Mouse (Mus musculus): ENCODE data around the gene Uck2. TPM values are rescaled to one million over a fixed set of nuclear protein-coding genes. Genes with fewer than 3 reads are reported as not detected.

Gene Uck2
- total RNA-seq (2021), result 10 to 100 TPM; 51.6 to 53.4 TPM
- long read RNA-seq, experiment 1, full-length matches to known transcripts, result 15 of 46 reads
- long read RNA-seq, experiment 1, partial matches to known transcripts, result 5 of 46 reads
- long read RNA-seq, experiment 1, other reads (novel, unspliced or antisense), result 26 of 46 reads
- long read RNA-seq, experiment 2, full-length matches to known transcripts, result 7 of 18 reads
- long read RNA-seq, experiment 2, partial matches to known transcripts, result 3 of 18 reads
- long read RNA-seq, experiment 2, other reads (novel, unspliced or antisense), result 8 of 18 reads

DNA sequence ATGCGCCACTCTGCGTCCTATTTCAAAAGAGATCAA, at the start of gene Uck2:
Uck2 (minus strand) TSS at position 1 of the 36 bp plus-strand sequence.
- DNase-seq, result no peak

DNA sequence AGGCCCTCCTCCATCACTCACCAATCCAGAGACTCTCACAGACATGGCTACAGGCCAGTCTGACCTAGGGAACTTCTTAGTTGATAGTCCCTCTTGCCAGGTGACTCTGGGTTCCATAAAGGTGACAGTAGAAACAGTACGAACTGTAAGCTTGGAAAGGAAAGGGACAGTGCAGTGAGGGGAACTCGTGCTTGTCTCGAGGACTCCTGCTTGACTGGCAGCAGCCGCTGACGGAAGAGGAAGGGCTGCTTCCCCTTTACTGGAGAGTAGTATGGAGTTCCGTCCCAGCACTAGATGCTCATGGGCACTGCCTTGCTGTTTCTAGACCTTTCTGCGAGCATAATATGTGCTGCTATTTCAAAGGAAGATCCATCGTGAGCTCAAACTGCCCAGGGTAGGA, 46.0 kb upstream of the Uck2 start:
- no peak for DNase-seq

GRCm38 (mm10) chr1:167328776-167329175, 43.7 kb upstream of the Uck2 start:
- no peak for DNase-seq

GRCm38 (mm10) chr1:167321691-167322090, 36.6 kb upstream of the Uck2 start:
- peak; percentile 39 for DNase-seq

DNA sequence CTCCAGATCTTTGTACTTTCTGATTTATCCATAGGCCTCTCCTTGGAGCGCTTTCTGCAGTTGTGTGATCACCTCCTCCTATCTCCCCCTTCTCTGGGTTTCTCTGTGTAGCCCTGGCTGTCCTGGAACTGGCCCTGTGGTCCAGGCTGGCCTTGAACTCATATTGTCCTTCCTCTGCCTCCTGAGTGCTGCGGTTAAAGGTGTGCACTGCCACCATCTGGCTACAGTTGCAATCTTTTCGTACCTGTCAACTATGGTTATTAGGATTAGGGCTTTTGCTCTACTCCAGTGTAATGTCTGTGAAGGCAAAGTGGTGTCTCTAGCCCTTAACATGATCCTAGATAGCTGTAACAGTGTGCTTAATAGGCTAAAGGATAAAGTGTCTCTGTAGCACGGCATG, 28.1 kb upstream of the Uck2 start:
- no peak for DNase-seq

- no peak for DNase-seq
These were observed 27.2 kb upstream of the Uck2 start for GRCm38 (mm10) chr1:167312367-167312766.

DNA sequence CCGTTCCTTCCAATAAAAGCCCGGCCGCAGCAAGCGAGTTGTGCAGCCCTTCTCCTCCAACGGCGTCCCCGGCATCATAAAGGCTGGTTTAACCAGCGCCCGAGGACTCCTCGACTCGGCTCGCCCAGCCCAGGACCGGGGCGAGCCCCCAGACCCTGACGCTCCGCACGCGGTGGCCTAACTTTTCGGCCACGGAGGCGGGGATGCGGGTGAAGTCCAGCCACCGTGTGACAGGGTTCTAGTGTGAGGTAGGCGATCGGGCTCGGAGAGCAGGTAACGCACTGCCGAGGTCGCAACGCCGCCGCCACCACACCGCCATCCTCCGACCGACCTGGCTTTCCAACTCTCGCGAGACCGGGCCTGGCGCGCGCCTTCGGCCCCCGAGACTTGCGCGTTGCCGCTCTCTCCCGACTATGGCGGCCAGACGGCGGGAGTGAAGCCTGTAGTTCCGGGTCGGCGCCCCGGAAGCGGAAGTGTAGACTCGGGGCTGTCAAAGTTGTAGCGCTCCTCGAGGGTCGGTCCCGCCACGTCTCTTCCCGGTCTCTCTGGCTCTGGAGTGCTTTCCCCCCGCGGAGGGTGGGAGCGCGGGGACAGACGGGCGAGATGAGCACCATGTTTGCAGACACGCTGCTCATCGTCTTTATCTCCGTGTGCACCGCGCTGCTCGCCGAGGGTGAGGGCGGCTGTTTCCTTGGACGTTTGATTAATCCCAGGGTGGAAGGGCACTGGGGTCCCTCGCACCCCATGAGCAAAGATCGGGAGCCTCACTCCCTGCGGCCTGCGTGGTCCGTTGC, 23.3 kb upstream of the Uck2 start, which contains the start of gene Tmco1:
Tmco1 (plus strand) TSS at position 118 of the 794 bp plus-strand sequence.
- peak; percentile 99 for DNase-seq

GRCm38 (mm10) chr1:167307674-167308073, 22.6 kb upstream of the Uck2 start:
- no peak for DNase-seq

DNA sequence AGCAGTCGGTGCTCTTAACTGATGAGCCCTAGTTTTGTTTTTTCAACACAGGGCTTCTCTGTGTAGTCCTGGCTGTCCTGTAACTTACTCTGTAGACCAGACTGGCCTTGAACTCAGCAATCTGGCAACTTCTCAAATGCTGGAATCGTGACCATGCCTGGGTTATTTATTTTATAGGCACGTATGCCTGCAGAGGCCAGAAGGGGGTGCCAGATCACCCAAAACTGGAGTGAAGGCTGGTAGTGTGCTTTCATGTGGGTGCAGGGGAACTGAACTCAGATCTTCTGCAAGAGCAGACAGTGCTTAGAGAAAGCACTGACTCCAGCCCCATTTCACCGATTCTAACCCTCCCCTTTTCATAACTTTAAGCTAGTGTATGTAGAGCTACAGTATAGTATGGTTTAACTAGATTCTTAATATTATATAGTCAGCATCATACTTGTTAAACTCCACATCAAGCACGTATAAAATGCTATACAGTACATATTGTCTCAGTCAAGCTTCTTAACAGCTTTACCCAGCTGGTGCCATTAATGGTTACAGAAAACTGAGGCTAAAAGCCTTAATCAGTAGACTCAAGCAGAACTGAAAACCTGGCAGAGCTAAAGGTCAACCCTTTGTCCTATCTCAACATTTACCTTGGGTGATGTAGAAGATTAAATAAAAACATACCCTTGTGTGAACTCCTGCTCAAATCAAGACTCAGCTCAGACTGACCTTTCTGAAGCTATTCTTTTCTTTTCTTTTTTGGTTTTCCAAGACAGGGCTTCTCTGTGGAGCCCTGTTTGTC, 21.5 kb upstream of the Uck2 start:
- DNase-seq, result peak; percentile 85

- DNase-seq, result no peak
These were observed 20.5 kb upstream of the Uck2 start for GRCm38 (mm10) chr1:167305501-167306137.

DNA sequence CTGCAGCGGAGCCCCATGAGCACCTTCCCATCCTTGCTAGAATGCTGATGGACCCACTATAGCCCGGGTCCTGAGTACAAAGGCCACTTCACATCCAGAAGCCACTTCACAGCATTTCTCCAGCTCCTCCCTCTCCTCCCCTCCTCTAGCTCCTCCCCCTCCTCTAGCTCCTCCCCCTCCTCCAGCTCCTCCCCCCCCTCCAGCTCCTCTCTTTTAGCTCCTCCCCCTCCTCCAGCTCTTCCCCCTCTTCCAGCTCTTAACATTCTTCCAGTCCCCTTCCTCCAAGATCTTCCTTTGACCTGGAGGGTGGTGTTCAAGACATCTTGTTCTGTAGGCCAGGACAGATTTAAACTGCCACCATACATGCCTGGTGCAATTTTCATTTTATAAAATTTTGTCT, 15.0 kb upstream of the Uck2 start:
- DNase-seq, result no peak

DNA sequence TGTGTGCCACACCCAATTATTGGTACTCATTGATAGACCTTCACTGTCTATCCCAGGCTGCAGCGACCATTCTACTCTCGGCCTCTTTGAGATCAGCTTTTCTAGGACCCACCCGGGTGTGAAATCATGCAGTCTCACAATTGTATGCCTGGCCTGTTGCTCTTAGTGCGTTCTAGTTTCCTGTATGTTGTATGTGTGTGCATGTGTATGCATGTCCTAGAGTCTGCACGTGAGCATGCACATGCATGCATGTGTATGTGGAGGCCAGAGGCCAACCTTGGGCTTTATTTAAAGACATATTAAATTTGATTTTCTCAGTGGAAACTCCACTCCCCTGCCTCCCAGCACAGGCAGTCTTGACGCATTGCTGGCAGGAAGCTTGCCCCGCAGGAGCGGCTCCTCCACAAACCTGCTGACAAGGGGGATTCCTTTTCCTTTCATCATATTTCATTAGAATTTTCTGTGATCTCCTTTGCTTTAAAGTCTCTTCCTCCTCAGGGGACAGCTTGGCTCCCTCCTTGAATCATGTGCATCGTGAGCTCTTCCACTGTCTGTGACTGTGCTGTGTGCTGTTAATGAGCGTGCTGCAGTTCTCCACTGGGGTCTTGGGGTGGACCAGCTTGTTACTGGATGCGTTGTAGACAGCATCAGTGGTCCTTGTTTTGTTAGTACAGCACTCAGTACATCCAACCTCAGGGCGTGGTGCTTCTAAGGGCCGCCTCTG, 10.7 kb upstream of the Uck2 start:
- DNase-seq, result no peak

DNA sequence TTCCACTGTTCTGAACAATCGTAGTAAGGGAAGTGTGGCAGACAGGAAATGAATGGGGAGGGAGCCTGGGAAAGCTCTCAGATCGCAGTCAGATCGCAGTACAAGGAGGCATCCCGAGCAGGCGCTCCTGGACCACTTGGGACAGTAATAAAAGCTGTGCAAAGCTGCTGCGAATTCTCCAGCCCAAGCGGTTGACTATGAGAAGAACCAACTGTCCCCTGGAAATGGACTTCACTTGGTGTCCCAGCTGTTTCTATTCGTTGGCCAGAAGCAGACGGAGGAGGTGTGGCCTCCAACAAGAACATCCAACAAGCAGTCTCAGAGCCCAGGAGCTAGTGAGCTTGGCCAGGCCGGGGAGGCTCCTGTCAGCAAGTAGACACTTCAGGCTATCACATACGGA, 7.3 kb upstream of the Uck2 start:
- DNase-seq, result no peak

DNA sequence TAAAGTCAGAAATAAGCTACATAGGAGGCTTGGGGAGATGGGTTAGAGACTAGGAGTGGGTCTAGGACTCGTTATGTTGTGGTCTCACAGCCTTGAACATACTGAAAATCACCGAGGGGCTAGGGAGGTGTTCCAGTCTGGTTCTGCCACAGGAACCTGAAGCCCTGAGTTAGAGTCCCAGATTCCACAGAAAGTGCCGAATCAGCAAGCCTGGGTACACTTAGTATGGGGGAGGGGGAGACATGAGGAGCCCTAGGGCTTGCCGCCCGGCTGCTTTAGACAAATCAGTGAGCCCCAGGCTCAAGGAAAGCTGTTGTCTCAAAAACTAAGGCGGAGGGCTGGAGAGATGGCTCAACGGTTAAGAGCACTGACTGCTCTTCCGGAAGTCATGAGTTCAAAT, 6.5 kb upstream of the Uck2 start:
- no peak for DNase-seq

- DNase-seq, result no peak
These were observed 5.1 kb upstream of the Uck2 start for GRCm38 (mm10) chr1:167290263-167290592.

GRCm38 (mm10) chr1:167289567-167290262, 4.6 kb upstream of the Uck2 start:
- DNase-seq, result no peak

DNA sequence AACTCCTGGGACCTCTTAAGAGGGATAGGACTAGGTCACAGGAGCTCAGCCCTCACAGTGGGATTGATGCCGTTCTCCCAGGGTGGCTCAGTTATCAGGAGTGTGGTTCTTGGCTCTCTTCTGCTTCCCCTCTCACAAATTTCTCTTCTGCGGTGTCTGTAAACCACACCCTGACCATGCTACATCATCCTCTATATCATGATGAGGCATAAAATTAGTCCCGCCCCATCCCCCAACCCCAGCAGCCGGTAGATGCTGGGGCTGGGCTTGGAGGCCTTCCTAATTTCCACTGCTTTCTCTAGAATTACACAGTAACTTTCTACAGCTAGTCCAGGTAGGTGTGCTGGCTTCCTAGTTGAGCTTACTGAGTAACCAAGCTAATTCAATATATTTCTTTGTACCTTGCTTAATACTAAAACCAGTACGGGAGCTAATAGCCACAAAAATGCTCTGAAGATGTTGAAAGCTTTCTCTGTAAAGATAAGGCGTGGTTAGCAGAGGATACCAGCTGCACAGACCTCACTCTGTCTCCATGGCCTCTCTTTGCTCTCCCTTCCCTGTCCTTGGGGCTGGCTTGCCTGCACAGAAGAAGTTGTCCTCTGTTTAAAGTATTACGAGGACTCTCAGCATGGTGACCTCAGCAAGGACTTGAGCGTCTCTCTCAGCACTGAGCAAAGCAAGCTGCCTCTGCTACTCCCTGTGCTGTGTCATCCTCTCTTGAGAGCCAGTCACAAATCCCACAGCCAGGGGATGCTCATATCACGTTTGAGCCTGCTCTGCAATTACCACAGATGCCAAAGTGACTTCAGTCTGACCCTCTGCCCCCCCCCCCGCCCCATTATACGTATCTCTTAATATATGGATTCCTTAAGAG, 3.8 kb upstream of the Uck2 start:
- no peak for DNase-seq

GRCm38 (mm10) chr1:167287156-167287555, 2.0 kb upstream of the Uck2 start:
- DNase-seq, result no peak

DNA sequence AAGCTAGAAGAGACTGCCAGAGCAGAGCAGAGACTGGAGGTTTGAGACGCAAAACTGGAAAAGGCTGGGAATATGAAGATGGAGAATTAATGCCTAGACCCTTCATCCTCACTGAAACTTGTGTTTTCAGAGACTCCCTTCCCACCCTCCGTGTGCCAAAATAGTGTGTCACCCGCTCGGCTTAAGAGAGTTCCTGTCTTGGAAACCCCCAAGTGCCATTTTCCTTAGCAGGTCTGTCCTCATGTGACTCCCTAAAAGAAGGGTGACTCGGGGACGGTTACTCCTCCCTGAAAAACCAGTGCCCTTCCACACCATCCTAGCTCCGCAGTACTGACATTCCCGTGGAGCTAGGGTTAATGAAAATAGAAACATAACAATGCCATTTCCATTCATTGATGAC, 236 bp upstream of the Uck2 start:
- DNase-seq, result no peak

GRCm38 (mm10) chr1:167284837-167285319, 242 bp downstream of the Uck2 start:
- peak; percentile 95 for DNase-seq
